Mouse (Mus musculus): ENCODE results near the gene Mecom.

Gene Mecom

GRCm38 (mm10) chr3:30153923-30154331 is 393.9 kb downstream of the Mecom start:
- DNase-seq (ENCODE audit: low read depth, low spot score): no peak

DNA sequence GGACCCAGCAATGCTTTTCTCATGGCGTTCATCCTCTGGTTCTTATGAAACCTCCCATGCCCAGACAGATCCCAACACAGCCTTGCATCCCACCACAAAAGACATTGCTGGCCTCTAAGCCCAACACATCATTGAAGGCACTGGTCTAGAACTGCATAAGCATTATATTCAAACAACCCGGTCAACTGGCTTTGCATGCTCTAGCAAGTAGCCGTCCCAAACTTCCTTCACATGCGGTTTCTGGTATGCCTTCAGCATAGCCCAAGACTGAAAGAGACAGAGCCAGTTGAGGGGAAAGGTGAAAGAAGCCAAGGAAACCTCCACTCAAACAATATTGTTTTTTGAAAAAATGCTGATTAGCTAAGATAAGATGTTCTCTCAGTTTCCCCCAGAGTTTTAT is 397.7 kb downstream of the Mecom start:
- DNase-seq (ENCODE audit: low read depth, low spot score): no peak

DNA sequence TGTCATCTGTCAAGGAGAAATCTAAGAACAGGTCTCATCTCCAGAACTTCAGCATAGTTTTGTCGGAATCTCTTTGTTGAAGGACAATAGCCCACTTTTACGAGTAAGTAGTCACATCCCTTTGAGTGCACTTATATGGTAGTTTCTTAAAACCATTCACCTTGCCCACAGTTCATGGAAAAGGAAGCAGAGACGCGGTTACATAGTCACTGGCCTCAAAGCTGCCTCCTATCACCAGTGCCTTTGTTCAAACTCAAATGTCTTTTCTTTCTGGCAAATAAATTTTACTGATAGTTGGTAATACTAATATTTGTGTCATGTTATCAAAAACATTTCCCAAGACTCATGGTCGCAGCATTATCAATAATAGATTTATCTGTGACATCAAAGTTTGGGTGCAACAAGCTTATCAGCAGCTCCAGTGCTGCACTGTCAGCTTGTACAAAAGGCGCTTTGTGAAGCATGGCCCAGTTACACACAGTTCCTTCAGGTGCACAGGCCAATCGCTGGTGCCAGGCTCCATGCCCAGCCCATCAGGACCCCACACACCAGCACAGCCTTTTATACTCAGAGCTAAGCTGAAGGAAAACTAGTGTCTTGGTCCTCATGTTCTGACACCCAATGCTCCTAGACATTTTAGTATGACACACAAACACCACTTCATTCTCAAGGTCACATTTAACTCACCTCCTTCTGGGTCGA is 399.3 kb downstream of the Mecom start:
- DNase-seq (ENCODE audit: low read depth, low spot score): no peak

DNA sequence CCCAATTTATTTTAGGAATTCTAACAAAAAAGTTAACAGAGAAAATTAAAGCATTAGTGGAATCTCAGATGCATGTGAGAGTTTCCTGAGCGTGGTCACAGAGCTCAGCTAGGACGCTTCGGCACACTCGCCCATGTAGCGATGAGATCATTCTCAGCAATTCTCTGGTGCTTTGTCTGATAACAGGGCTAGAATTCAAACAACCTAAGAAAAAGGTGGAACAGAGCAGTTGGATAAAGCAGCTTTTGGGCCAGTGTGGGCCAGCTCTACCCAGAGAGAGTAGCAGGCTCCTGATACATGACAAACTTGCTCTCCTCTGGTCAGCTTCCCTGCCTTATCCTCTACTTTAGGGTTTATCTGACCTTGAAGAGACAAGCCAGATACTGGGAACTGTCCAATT is 402.8 kb downstream of the Mecom start:
- DNase-seq (ENCODE audit: low read depth, low spot score): no peak

GRCm38 (mm10) chr3:30143961-30144411 is 403.8 kb downstream of the Mecom start:
- DNase-seq (ENCODE audit: low read depth, low spot score): no peak

DNA sequence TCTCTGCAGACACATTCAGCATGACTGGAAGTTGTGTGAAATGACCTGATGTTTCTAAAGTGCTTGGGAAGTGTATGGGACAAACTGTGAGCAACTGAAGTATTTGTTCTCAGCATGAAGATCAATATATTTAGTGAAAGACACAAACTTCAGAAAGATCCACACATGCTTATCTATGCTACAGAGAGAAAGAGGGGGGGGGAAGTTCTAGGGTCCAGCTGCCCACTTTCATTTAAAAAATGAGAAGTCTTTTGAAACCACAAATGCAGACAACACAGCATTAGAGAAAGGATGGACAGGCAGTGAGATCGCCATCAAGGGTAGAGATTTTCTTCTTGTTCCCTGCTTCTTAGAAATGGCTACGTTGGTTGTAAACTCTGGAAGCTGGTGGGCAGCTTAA is 404.4 kb downstream of the Mecom start:
- no peak for DNase-seq (ENCODE audit: low read depth, low spot score)

DNA sequence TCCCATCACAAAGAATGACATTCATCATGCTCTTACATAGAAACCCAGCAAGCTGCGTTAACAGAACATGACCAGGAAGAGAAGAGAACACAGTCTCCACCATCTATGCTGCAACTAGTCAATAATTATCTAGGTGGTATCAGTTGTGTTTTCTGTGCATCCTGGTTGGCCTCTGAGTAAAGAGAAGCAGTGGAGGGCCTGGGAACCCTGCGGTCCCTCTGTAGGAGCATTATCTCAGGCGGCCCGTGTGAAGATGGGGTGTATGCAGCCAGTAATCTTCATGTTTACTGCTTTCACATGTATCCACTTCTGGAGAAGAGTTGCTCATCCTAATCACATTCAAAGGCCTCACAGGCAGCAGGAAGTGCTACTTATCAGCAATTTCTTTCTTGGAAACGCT is 407.5 kb downstream of the Mecom start:
- DNase-seq (ENCODE audit: low read depth, low spot score): no peak

DNA sequence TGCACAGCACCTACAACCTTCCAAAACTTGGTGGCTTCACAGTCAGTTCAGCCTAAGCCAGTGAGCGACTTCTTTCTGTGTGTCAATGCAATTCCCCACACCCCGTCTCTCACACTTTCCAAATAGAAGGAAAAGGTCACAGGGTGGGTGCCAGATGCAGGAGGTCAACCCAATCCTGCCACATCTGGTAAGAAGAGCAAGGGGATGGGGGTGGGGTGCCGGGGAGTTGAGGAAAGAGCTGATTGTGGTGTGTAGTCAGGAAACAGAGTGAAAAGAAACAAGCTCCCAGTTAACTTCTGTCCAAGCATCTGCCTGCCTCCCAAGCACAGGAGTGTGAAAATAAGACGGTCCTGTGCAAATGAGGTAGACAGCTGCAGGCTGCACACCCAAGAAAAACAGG is 408.1 kb downstream of the Mecom start:
- no peak for DNase-seq (ENCODE audit: low read depth, low spot score)

DNA sequence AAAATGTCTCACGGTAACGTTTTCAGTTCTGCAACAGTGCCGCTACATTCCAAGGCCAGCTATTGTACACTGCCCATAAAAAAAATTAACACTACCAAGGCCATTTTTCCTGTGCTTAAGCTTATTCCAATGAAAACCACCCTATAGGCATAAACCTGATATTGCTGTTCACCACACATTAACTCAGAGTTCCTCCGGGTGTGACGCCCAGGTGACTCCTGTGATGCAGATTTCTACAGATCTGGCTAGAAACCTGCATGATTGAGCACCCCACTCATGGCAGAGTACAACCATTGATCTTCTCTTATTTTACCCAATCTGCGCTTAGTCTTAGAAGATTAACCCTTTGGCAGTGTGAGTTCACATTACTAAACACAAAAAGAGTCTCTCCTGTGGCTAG is 409.2 kb downstream of the Mecom start:
- no peak for DNase-seq (ENCODE audit: low read depth, low spot score)

- no peak for DNase-seq (ENCODE audit: low read depth, low spot score)
These were observed 412.0 kb downstream of the Mecom start for GRCm38 (mm10) chr3:30135857-30136256.

GRCm38 (mm10) chr3:30135119-30135518 is 412.7 kb downstream of the Mecom start:
- DNase-seq (ENCODE audit: low read depth, low spot score): no peak

DNA sequence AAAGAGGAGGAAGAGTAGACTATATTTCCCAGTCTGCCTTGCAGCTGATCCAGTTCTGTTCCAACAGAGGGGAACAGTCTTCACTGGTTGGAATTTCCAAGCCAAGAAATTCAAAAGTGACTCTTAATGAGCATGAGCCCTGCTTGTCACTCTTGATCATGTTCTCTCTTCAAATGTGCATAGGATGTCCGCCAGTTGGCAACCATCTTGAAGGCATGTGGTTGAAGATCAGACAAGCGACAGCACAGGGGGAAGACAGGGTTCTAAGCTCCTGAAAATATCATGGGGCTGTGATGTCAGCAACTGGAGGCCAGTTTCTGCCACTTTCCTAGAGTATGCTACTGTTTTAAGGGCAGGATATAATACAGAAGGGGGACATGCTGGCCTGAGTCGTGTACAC is 414.8 kb downstream of the Mecom start:
- DNase-seq (ENCODE audit: low read depth, low spot score): no peak

GRCm38 (mm10) chr3:30132370-30132769 is 415.4 kb downstream of the Mecom start:
- DNase-seq (ENCODE audit: low read depth, low spot score): no peak

DNA sequence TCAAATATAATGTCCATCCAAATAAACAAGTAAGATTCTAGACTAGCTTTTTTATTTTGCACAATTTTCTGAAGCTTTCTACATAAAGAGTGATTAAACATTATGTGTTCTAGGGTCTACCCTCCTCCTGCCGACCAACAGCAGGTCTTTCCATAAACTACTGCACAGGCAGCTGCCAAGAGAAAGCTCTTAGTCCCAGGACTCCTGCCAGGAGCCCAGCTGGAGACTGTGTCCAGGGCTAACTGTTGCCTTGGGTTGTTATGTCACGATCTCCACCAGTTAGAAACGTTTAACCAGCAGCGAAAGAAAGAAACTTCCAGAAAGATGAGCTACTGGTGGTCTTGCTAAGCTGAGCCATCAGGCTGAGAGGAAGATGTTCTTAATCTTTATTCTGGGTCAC is 417.3 kb downstream of the Mecom start:
- DNase-seq (ENCODE audit: low read depth, low spot score): no peak

GRCm38 (mm10) chr3:30122618-30123017 is 425.2 kb downstream of the Mecom start:
- no peak for DNase-seq (ENCODE audit: low read depth, low spot score)

GRCm38 (mm10) chr3:30120790-30121512 is 426.9 kb downstream of the Mecom start:
- DNase-seq (ENCODE audit: low read depth, low spot score): no peak

- DNase-seq (ENCODE audit: low read depth, low spot score): no peak
These were observed 429.1 kb downstream of the Mecom start for GRCm38 (mm10) chr3:30118594-30119297.

DNA sequence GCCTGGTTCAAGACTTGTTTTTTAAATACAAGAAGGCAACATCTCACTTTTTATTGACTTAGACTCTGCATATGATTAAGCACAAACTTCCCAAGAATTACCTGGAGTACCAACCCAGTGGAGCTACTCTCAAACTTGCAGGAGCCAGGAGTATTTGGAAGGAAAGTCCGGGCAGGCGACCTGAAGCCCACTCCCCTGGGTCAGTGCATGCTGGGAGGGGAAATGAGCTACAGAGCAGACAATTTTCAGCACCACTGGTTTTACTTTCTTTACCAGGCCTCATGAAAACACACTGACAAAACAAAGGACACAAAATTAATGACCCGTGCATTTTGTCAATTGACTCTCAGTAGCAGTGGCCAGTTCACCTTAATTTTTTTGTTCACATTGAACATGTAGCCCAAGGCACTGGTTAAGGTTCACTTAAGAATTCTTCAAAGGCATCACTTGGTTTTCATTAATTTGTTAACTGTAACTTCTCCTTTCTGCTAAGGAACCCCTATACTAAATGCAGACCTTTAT is 434.5 kb downstream of the Mecom start:
- DNase-seq (ENCODE audit: low read depth, low spot score): no peak

- DNase-seq (ENCODE audit: low read depth, low spot score): no peak
These were observed 439.7 kb downstream of the Mecom start for GRCm38 (mm10) chr3:30107945-30108670.

GRCm38 (mm10) chr3:30106481-30106880 is 441.3 kb downstream of the Mecom start:
- DNase-seq (ENCODE audit: low read depth, low spot score): no peak

DNA sequence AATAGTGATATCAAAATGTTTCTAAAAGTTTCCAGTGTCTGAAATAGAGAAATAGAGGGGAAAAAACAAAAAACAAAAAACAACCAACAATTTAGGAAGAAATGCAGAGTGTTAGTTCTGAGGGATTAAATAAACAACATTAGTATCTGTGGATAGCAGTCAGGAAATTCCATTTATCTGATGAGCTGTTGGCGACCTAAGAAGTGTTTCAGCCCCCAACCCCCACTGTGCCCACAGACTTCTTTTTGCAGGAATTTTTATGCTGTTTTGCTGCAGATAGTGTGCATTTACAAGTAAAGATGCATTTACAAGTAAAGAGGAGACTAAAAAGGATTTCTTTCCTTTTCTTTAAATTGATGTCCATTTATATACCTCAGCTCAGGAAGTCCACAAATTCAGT is 441.9 kb downstream of the Mecom start:
- DNase-seq (ENCODE audit: low read depth, low spot score): no peak
